Mouse (Mus musculus) heart, postnatal 25 days (tissue): ENCODE results near the gene Metap1. TPM values are rescaled to one million over a fixed set of nuclear protein-coding genes. Genes with fewer than 3 reads are reported as not detected.

Source experiments
- DNase-seq: peaks from one replicate; pipeline ENCODE4 v3.0.0; 2022; ENCODE audit warnings: low spot score
- intact Hi-C: fragments of 180-260 bp; cut with DNase I; formaldehyde crosslinking; loops from one replicate; pipeline ENCODE4 v1.15.1; 2025
- total RNA-seq, 2 experiments: library from RNA; stranded (reverse); gene quantifications; 2 replicates each; pipeline ENCODE4 v1.2.3; 2021

The Metap1 gene
- total RNA-seq, 2 experiments from 2014 or later, result 36.7 to 39.3 TPM

- DNase-seq, result no peak
- intact Hi-C loops, result loop anchor here (5.0 kb wide), 1 partner anchor 445 kb away; no protein-coding TSS in a partner anchor
Observed at GRCm38 (mm10) chr3:138461832-138462231, 27.5 kb downstream of the Metap1 start.

DNA sequence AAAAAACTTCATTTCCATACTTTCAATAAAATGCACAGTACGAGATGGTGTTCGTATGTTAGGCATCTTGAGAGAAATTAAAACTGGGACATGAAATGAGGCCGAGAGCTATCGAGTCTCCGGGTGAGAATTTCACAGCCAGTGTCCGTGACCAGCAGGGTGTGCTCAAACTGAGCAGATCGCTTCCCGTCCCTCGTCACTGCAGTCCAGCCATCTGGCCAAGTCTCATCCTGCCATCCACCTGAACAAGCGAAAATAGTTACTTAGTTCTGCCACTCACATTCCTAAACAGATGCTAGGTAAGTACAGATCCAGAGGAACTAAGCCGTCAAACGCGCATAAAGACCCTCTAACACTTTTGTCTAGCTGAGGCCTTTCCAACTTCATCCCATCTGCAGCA, 29.1 kb downstream of the Metap1 start:
- intact Hi-C loops, result loop anchor here (5.0 kb wide), 1 partner anchor 447 kb away; no protein-coding TSS in a partner anchor
- no peak for DNase-seq

- intact Hi-C loops, result no loop called here
- DNase-seq, result no peak
Observed at GRCm38 (mm10) chr3:138458441-138458840, 30.9 kb downstream of the Metap1 start.

DNA sequence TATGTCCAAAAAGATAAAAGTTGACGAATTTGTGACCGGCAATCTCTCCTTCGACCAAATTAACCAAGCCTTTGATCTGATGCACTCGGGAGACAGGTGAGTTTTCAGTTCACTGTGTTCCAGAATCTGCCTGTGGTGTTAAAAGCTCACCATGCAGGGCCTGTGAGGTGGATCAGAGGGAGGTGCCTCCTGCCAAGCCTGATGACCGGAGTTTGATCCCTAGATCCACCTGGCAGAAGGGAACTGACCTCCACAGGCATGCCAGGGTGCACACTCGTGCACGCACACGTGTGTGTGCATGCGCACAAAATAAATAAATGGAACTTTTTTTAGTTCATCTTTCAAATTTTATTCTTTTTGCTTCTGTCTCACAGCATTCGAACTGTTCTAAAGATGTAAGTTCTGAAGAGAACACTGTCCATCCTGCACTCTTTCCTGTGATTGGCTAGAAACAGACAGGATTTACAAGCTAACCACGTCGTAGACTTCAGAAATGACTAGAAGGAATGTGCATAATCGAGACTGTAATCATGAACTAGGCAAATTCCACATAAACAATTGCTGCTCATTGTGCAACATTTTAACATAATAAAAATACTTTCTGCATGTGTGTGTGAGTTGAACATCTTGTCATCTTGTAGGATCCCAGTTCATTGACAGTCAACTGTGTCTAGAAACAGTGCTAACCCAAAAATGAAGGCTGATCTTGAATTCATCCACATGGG, 34.4 kb downstream of the Metap1 start:
- DNase-seq, result no peak
- intact Hi-C loops, result no loop called here

DNA sequence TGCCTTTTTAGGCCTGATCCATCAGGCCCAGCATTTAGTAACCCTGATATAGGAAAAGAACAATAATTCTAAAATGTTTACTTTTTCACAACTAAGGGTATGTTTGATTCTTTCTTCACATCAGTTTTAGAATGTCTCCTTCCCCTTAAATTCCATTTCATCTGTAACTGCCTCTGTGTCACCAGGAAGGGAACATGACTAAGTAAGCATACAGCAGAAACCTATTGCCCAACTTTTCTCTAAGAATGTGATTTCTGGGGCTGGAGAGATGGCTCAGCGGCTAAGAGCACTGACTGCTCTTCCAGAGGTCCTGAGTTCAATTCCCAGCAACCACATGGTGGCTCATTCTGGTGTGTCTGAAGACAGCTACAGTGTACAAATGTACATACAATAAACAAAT, 35.1 kb downstream of the Metap1 start:
- DNase-seq, result no peak
- intact Hi-C loops, result no loop called here

DNA sequence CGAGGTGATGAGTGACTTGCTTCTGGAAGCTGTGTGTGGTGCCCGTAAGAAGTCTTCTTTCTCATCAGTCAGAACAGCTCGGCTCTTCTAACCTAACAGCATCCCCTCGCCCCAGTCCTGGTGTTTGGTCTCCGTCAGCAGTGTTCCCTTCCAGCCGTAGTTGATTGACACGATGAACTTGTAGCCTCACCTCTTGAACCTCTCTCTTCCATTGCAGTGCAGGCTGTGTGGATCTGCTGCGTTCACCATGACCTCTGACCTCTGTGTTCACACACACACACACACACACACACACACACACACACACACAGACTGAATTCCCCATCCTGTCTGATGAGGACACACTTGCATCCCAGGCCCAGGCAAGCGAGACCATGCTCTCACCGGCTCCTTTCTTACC, 37.1 kb downstream of the Metap1 start:
- intact Hi-C loops, result no loop called here
- no peak for DNase-seq

- no peak for DNase-seq
- intact Hi-C loops, result no loop called here
Observed at GRCm38 (mm10) chr3:138448077-138448860, 41.0 kb downstream of the Metap1 start.

DNA sequence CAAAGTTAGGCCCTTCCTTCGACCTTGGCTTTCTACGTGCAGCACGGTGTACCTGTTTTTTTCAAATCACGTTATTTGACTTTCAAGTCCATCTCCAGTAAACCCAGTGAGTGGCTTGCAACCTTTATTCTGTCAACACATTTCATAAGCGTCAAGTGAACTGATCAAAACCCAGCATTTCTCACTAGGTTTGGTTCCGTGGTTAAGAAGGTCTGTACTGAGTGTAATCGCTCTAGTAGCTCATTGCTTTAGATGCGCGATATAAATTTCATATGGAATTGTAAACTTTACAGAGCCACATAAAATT, 45.9 kb downstream of the Metap1 start:
- no peak for DNase-seq
- intact Hi-C loops, result loop anchor here (2.0 kb wide), 2 partner anchors 45 to 85 kb away; partner anchors contain the start of gene Metap1

DNA sequence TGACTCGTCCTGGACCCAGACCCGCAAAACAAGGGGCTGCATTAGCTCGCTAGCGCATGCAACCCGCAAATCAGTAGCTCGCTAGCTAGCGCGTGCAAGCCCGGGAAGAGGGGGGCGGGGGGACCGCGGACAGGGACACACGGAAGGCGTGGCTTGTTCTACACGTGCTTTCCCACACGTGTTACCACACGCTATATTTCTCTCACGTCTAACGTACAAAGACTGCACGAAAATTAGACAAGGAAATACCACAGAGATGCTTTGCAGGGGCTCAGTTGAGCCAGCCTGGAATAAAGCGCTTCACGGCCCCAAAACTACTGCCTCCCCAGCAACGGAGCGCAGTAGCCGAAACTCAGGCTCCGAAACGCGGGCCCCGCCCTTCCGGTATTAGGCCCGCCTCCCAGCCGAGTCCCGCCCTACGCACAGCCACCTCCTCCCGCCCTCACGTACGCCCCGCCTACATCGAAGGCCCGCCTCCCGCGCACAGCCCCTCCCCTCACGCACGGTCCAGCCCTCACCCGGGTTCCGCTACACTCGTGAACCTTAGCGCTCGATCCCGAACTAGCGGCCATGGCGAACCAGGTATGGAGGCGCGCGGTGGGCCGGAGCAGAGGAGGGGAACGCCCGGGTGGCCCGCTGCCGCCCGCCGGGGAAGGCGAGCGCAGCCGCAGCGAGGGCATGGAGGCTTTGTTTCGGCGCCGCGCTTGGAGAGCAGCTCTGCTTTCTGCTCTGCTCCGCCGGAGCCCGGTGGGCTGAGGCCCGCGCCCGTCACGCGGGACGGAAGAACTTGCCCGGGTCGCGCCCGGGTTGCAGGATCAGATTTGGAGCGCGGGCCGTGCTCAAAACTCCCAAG, 46.5 kb downstream of the Metap1 start, which contains the start of gene Adh5:
TSS of gene Adh5 (plus strand) at position 482 of the 853 bp plus-strand sequence.
- intact Hi-C loops, result loop anchor here (2.0 kb wide), 2 partner anchors 46 to 86 kb away; partner anchors contain the start of gene Metap1
- peak; percentile 82 for DNase-seq

DNA sequence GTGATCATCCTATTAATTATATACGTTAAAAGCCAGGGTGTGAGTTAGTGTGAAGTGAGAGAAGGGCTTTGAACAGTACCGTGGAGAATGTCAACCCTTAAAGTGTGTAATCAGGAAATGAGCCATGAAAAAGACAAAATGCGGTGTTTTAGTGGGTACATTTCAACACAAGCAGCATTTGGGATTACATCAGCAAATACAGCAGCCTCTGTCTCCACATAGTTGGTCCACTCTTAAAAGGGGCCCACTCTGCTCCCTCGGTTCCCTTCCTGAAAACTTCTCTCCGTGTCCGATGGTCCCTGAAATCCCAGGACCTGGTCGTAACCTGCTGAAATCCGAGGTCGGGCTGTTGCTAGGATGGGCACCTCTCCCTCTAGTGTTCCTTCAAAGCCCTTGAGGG, 47.1 kb downstream of the Metap1 start:
- intact Hi-C loops, result loop anchor here (2.0 kb wide), 2 partner anchors 47 to 87 kb away; partner anchors contain the start of gene Metap1
- no peak for DNase-seq

GRCm38 (mm10) chr3:138438716-138439115, 50.6 kb downstream of the Metap1 start:
- DNase-seq, result no peak
- intact Hi-C loops, result no loop called here

GRCm38 (mm10) chr3:138431835-138432234, 57.5 kb downstream of the Metap1 start:
- DNase-seq, result no peak
- intact Hi-C loops, result loop anchor here (1.0 kb wide), 2 partner anchors 209 to 234 kb away; no protein-coding TSS in a partner anchor

- intact Hi-C loops, result no loop called here
- no peak for DNase-seq
Observed at GRCm38 (mm10) chr3:138430360-138430976, 58.8 kb downstream of the Metap1 start.

- intact Hi-C loops, result no loop called here
- DNase-seq, result no peak
Observed at GRCm38 (mm10) chr3:138424247-138424646, 65.1 kb downstream of the Metap1 start.

DNA sequence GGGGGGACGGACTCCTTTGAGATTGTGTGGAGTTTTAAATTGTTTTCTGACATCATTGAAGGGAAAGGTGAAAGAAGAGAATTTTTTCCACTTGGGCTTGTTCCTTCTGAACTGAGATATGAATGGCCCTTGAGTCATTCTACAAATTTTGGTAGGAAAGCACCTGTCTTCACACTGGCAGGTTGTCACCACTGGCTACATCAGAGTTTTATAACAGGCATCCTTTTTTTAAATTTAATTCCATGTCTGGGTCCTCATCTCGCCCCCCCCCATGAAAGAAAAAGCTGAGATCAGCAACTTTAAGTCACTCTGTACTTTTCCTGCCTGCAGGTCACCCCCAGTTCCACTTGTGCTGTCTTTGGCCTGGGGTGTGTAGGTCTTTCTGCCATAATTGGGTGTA, 65.7 kb downstream of the Metap1 start:
- intact Hi-C loops, result no loop called here
- no peak for DNase-seq

DNA sequence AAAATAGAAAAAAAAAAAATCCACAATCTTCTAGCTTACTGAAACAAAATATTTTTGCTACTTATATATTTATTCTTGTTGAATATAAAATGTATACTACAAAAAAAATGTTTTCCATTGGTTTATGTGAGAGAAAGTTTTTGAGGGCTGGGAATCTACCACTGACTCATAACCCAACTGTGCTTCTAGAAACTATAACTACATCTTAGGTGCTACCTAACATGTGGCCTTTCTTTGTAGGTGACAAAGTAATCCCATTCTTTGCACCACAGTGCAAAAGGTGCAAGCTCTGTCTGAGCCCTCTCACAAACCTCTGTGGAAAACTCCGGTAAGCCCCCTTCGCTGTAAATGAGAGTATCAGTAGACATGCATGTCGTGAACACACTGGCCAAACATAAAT, 68.9 kb downstream of the Metap1 start:
- no peak for DNase-seq
- intact Hi-C loops, result no loop called here

- intact Hi-C loops, result no loop called here
- DNase-seq, result no peak
Observed at GRCm38 (mm10) chr3:138419369-138419768, 69.9 kb downstream of the Metap1 start.

DNA sequence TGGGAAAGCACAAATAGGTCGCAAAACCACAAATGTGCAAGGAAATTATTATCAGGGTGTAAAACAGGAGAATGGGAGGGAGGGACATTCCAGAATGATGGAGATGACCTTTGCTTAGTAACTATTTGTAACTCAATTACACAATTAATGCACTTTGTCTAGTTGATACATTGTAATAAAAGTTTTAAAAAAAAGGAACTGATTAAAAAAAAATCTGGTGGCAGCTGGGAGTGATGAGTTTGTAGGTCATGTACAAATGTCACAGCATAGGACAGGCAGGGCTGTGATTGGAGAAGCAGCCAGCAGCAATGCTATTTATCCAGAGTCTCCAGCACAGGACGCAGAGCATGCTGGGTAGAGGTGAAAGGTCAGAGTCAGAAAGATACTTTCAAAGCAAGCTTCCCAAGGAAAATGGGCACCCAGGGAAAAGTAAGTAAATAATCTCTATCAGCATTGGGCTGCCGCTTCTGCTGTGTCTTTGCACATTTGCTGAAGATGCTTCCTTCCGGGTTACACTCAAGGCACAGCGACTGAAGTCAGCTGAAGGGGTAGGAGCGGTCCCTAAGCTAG, 74.1 kb downstream of the Metap1 start, which contains the start of gene Adh4:
TSS of gene Adh4 (plus strand) at position 346 of the 570 bp plus-strand sequence.
- no peak for DNase-seq
- intact Hi-C loops, result no loop called here

DNA sequence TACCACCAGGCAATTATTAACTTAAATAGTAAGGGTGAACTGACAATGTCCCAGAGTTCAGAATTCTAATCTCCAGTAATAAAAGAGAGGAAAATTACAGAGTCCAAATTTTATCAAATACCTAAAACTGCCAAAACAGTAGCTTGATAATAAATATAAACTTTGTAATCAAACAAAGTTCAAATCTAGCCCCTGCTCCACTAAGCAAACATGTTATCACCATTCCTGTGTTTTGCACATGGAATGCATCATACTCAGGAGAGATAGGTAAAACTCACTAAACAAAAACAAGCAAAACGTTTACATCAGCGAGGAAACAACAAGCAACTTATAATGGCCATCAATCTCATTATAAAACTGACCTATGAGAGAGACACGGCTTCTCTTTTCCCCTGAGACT, 79.1 kb downstream of the Metap1 start:
- intact Hi-C loops, result no loop called here

More for the DNA sequence above, 79.1 kb downstream of the Metap1 start:
- DNase-seq, result no peak
